8 mouse cellular contexts compared by ENCODE assay signal in the genomic region with DNA sequence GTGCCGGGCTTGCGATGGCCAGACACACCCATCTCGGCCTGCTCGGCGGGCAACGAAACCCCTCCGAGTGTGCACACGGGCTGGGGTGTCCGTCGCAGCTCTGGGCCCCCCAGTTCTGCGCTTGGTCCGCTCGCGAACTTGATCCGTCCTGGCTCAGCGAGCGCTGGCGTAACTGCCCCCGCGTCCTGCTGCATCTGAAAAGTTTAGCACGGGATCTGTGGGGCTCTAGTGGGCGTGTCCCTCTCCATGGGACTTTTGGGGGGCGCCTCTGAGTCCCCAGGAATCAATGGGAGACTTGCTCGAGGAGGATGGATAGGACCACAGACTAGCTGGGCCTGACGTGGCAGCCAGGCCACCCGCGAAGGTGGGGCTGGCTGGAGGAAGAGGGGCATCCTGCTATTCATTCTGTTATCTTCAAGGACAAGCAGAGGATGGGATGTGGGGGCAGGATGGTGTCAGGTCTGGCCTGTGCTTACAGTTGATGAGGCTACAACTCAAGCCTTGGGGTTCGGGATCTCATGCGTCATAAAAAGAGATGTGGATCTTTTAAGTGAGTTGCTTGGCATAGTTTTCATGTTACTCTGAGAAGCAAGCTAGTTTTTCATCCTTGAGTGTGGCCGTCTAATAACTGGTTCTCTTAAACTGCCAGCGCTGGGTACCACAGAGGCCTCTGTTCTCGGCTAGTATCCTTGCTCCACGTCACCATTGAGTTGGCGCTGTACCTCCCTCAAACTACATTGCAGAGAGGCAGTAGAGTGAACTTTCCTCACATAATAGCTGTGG. TPM values are rescaled to one million over a fixed set of nuclear protein-coding genes. Genes with fewer than 3 reads are reported as not detected.
DNase-seq lines count a peak whose midpoint lies in the region; ATAC-seq lines count a peak whose summit lies in the region.

No protein-coding gene starts in this region.

- H3K9ac ChIP-seq in limb, embryonic 15.5 days: peak overlapping the region; percentile 99
- H3K9ac ChIP-seq in neural tube, embryonic 12.5 days: peak overlapping the region; percentile 88

- peak overlapping the region; percentile 94 for H3K27ac ChIP-seq in hindbrain, embryonic 10.5 days
- H3K27ac ChIP-seq in limb, embryonic 15.5 days: peak overlapping the region; percentile 95
- peak overlapping the region; percentile 26; the same call in 1 of the 2 replicates for H3K27ac ChIP-seq in neural tube, embryonic 12.5 days

- no peak for ATAC-seq in megakaryocyte, adult 5-6 weeks (ENCODE audit: poor library complexity, severe bottlenecking)
- ATAC-seq in limb, embryonic 15.5 days (ENCODE audit: insufficient number of reproducible peaks, low FRiP score, low TSS enrichment, low read depth): peak; percentile 32; the same call in 1 of the 2 replicates
- ATAC-seq in neural tube, embryonic 12.5 days (ENCODE audit: low FRiP score, low read depth): peak; percentile 42; the same call in 1 of the 2 replicates
- ATAC-seq in cerebellum, adult (ENCODE audit: insufficient number of reproducible peaks, low FRiP score, low TSS enrichment): no peak; the same call in 1 of the 2 replicates

- H3K4me2 ChIP-seq in limb, embryonic 15.5 days: peak overlapping the region; percentile 62
- H3K4me2 ChIP-seq in neural tube, embryonic 12.5 days (replicated peaks): peak overlapping the region; percentile 91

- no peaks in the 10 kb centered on the region for H3K27me3 ChIP-seq in megakaryocyte, embryonic 14.5 days (replicated peaks)
- H3K27me3 ChIP-seq in hindbrain, embryonic 10.5 days (ENCODE audit: insufficient read depth, poor library complexity, severe bottlenecking): no peaks in the 10 kb centered on the region
- H3K27me3 ChIP-seq in limb, embryonic 15.5 days: no peaks in the 10 kb centered on the region
- no peaks in the 10 kb centered on the region for H3K27me3 ChIP-seq in neural tube, embryonic 12.5 days (replicated peaks)

- WGBS in hindbrain, embryonic 10.5 days: 7% methylated on average over 34 of the region's 34 CpGs
- 2% methylated on average over 34 of the region's 34 CpGs for WGBS in limb, embryonic 15.5 days
- 7% methylated on average over 34 of the region's 34 CpGs for WGBS in neural tube, embryonic 12.5 days

- H3K4me1 ChIP-seq in megakaryocyte, embryonic 14.5 days: peaks cover 81% of the 10 kb centered on the region
- H3K4me1 ChIP-seq in hindbrain, embryonic 10.5 days (replicated peaks): peaks cover 29% of the 10 kb centered on the region
- peaks cover 32% of the 10 kb centered on the region for H3K4me1 ChIP-seq in limb, embryonic 15.5 days
- peaks cover 19% of the 10 kb centered on the region for H3K4me1 ChIP-seq in neural tube, embryonic 12.5 days

- H3K36me3 ChIP-seq in megakaryocyte, embryonic 14.5 days (replicated peaks; ENCODE audit: low read length): peaks cover 44% of the 10 kb centered on the region
- H3K36me3 ChIP-seq in hindbrain, embryonic 10.5 days: peaks cover 42% of the 10 kb centered on the region
- peaks cover 34% of the 10 kb centered on the region for H3K36me3 ChIP-seq in limb, embryonic 15.5 days
- H3K36me3 ChIP-seq in neural tube, embryonic 12.5 days: peaks cover 19% of the 10 kb centered on the region

- peak; percentile 32 for DNase-seq in embryo, embryonic 10.5 days (ENCODE audit: low spot score)
- no peak for DNase-seq in hindbrain, embryonic 10.5 days (ENCODE audit: low spot score)
- DNase-seq in layer of hippocampus, adult 8-10 months (ENCODE audit: low spot score in 2 of 2): no peak

- H3K9me3 ChIP-seq in megakaryocyte, embryonic 14.5 days: no peaks in the 10 kb centered on the region
- no peaks in the 10 kb centered on the region for H3K9me3 ChIP-seq in hindbrain, embryonic 10.5 days
- H3K9me3 ChIP-seq in limb, embryonic 15.5 days: no peaks in the 10 kb centered on the region
- no peaks in the 10 kb centered on the region for H3K9me3 ChIP-seq in neural tube, embryonic 12.5 days

- H3K4me3 ChIP-seq in megakaryocyte, embryonic 14.5 days (replicated peaks): peak overlapping the region; percentile 99
- H3K4me3 ChIP-seq in hindbrain, embryonic 10.5 days: peak overlapping the region; percentile 97
- H3K4me3 ChIP-seq in limb, embryonic 15.5 days: peak overlapping the region; percentile 99
- H3K4me3 ChIP-seq in neural tube, embryonic 12.5 days: peak overlapping the region; percentile 90

RNA-seq across cellular contexts. Expression of gene Kdelr2, which starts 0.7 kb away (rescaled TPM):
- polyA plus RNA-seq in megakaryocyte, embryonic 14.5 days (2012; ENCODE audit: insufficient read depth, low replicate concordance): 42.6 and 69.6 TPM in 2 replicates
- total RNA-seq in megakaryocyte, adult 5-6 weeks (2015): 56.4 and 58.9 TPM in 2 replicates
- 91.2 and 100.0 TPM in 2 replicates for total RNA-seq in megakaryocyte, adult 5-6 weeks (2017)
- 179 and 188 TPM in 2 replicates for polyA plus RNA-seq in hindbrain, embryonic 10.5 days (2016; fragmentation: Nextera tagmentation; extraction: Ambion mirVana)
- polyA plus RNA-seq in limb, embryonic 15.5 days (2015; fragmentation: Nextera tagmentation; extraction: Ambion mirVana): 492 and 501 TPM in 2 replicates
- polyA plus RNA-seq in neural tube, embryonic 12.5 days (2016; fragmentation: Nextera tagmentation; extraction: Ambion mirVana): 164 and 183 TPM in 2 replicates
- 10 to 100 TPM; 33.8 to 39.8 (median 37.0) TPM for total RNA-seq in layer of hippocampus, adult 8-10 months (2022)

RNA-seq across cellular contexts. Expression of gene Grid2ip, which starts 47.2 kb away (rescaled TPM):
- polyA plus RNA-seq in megakaryocyte, embryonic 14.5 days (2012; ENCODE audit: insufficient read depth, low replicate concordance): not detected in 2 replicates
- total RNA-seq in megakaryocyte, adult 5-6 weeks (2015): not detected in 2 replicates
- not detected in 2 replicates for total RNA-seq in megakaryocyte, adult 5-6 weeks (2017)
- 0.07 and 0.18 TPM in 2 replicates for polyA plus RNA-seq in hindbrain, embryonic 10.5 days (2016; fragmentation: Nextera tagmentation; extraction: Ambion mirVana)
- polyA plus RNA-seq in limb, embryonic 15.5 days (2015; fragmentation: Nextera tagmentation; extraction: Ambion mirVana): 0.68 and 1.1 TPM in 2 replicates
- 0.19 and 0.37 TPM in 2 replicates for polyA plus RNA-seq in neural tube, embryonic 12.5 days (2016; fragmentation: Nextera tagmentation; extraction: Ambion mirVana)
- 1 to 10 TPM in 3 of 4 experiments, under 1 TPM in 1; 0.99 to 1.7 (median 1.5) TPM for total RNA-seq in layer of hippocampus, adult 8-10 months (2022)

Comparison
In these comparisons a context has a peak if more than half of its experiments do, and no peak if none do; other contexts are left out.
1. ATAC-seq: peak in limb, embryonic 15.5 days (single experiment) and neural tube, embryonic 12.5 days (single experiment); none in megakaryocyte, adult 5-6 weeks (single experiment) and cerebellum, adult (single experiment).
2. H3K27ac ChIP-seq: peak in every context shown above with its lines; median percentile 95 in limb, embryonic 15.5 days; 94 in hindbrain, embryonic 10.5 days; 26 in neural tube, embryonic 12.5 days.
3. Peak in every context shown above with its lines, with median percentiles within 50 percentile points of each other: H3K4me3 ChIP-seq.